Mouse (Mus musculus): ENCODE measurements around the gene Lysmd2. TPM values are rescaled to one million over a fixed set of nuclear protein-coding genes. Genes with fewer than 3 reads are reported as not detected.

The Lysmd2 gene
- polyA plus RNA-seq, 1 experiment from 2014 or later = 30.3 TPM

DNA sequence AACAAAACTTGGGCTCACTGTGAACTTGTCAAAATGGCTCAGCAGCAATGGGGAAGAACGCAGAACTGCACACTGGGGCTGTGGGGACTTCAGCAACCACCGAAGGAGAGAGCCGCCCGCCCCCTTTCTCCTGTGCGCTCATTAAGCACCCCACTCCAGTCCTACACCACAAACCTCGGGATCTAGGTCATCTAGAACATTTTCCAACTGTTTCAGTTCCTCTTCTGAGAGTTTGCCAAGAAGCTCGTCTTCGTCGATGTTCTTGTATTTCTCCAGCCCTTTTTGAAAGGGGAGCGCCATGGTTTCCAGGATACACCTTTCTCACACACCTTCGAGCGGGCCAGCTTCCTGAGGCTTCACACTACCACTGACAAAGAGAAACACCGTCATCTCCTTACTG, 28.5 kb upstream of the Lysmd2 start:
- Histone ChIP-seq H3K27ac (replicated peaks) (no peak overlapping the region), H3K9ac (ENCODE audit: low read length) (no peak overlapping the region), H3K4me3 (ENCODE audit: low read depth, low read length) (no peak overlapping the region), H3K36me3 (ENCODE audit: control insufficient read depth, insufficient read depth, low read length) (no peaks in the 10 kb centered on the region), H3K9me3 (ENCODE audit: control insufficient read depth, low read length) (no peaks in the 10 kb centered on the region), H3K27me3 (ENCODE audit: control insufficient read depth, insufficient read depth, low read length) (no peaks in the 10 kb centered on the region), H3K4me1 (replicated peaks; ENCODE audit: control insufficient read depth, insufficient read depth) (0 out of 2 replicates have a peak, but pooled peaks cover 2% of the 10 kb centered on the region), H3K4me2 (replicated peaks; ENCODE audit: low read depth) (no peak overlapping the region)
- ATAC-seq (ENCODE audit: low FRiP score, low TSS enrichment) (no peak), DNase-seq (ENCODE audit: low spot score) (no peak)
- 82% methylated on average over 13 of the region's 13 CpGs for WGBS
- TF ChIP-seq CTCF (IDR thresholded peaks at IDR 0.05; ENCODE audit: low read depth) (no peak), EP300 (optimal IDR thresholded peaks at IDR 0.05) (no peak)

DNA sequence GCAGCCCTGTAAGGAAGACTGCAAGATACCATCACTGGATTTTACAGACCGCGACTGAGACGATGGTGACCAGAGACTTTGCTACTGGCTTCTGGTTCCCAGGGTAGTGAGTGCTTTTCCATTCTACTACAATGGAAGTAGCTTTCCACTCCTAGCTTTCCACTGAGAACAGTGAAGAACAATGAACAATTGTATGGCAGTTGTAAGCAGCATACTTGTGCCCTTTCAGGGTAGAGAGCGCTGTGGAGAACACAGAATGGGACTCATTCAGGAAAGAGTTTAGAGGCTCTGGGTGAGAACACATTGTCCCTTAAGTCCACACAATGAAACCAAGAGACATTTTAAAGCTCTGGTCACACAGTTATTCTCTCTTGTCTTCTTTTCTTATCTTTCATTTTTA, 27.9 kb upstream of the Lysmd2 start:
- TF ChIP-seq CTCF (IDR thresholded peaks at IDR 0.05; ENCODE audit: low read depth) (no peak), EP300 (optimal IDR thresholded peaks at IDR 0.05) (no peak)
- Histone ChIP-seq H3K9me3 (ENCODE audit: control insufficient read depth, low read length) (no peaks in the 10 kb centered on the region), H3K4me1 (replicated peaks; ENCODE audit: control insufficient read depth, insufficient read depth) (0 out of 2 replicates have a peak, but pooled peaks cover 2% of the 10 kb centered on the region), H3K4me3 (ENCODE audit: low read depth, low read length) (no peak overlapping the region), H3K9ac (ENCODE audit: low read length) (no peak overlapping the region), H3K36me3 (ENCODE audit: control insufficient read depth, insufficient read depth, low read length) (no peaks in the 10 kb centered on the region), H3K4me2 (replicated peaks; ENCODE audit: low read depth) (no peak overlapping the region), H3K27ac (replicated peaks) (no peak overlapping the region), H3K27me3 (ENCODE audit: control insufficient read depth, insufficient read depth, low read length) (no peaks in the 10 kb centered on the region)
- ATAC-seq (ENCODE audit: low FRiP score, low TSS enrichment) (no peak), DNase-seq (ENCODE audit: low spot score) (no peak)
- 85% methylated on average over 4 of the region's 4 CpGs for WGBS

DNA sequence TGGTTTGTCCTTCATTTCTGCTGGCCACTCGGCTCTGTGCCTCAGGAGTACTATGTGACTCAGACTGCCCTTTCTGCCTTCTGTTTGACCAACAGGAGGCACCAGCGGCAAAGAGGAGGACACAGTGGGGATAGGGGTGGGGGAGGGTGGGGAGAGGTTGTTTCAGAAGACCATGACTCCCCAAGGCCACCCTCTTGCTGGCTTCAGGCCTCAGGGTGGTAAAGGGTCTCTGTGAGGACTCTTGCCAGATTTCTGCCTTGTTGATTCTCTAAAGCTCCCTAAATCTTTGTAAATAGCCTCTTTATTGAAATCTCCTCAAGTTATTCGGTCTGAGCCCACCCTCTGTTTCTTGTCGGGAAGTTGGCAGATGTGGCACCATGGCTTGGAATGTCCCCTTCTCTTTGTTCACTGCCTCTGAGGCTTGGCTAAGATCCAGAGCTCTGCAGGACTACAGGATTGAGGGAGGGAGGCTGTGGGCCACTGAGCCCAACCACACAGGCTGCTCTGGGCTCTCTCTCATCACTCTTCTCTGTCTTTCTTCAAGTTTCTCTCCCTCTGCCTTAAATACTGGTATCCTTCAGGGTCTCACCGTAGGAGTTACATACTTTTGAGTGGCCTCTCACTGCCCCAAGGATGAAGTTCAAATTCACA, 26.2 kb upstream of the Lysmd2 start:
- Histone ChIP-seq H3K27ac (replicated peaks) (no peak overlapping the region; the same call in 1 of the 2 replicates), H3K36me3 (ENCODE audit: control insufficient read depth, insufficient read depth, low read length) (no peaks in the 10 kb centered on the region), H3K9me3 (ENCODE audit: control insufficient read depth, low read length) (no peaks in the 10 kb centered on the region), H3K27me3 (ENCODE audit: control insufficient read depth, insufficient read depth, low read length) (no peaks in the 10 kb centered on the region), H3K9ac (ENCODE audit: low read length) (no peak overlapping the region), H3K4me2 (replicated peaks; ENCODE audit: low read depth) (no peak overlapping the region), H3K4me3 (ENCODE audit: low read depth, low read length) (no peak overlapping the region), H3K4me1 (replicated peaks; ENCODE audit: control insufficient read depth, insufficient read depth) (0 out of 2 replicates have a peak, but pooled peaks cover 2% of the 10 kb centered on the region)
- WGBS = 40% methylated on average over 5 of the region's 5 CpGs
- peak; percentile 54 for TF ChIP-seq CTCF (IDR thresholded peaks at IDR 0.05; ENCODE audit: low read depth)
- no peak for TF ChIP-seq EP300 (optimal IDR thresholded peaks at IDR 0.05)
- DNase-seq (ENCODE audit: low spot score) = peak; percentile 15
- peak; percentile 42; the same call in 1 of the 2 replicates for ATAC-seq (ENCODE audit: low FRiP score, low TSS enrichment)

DNA sequence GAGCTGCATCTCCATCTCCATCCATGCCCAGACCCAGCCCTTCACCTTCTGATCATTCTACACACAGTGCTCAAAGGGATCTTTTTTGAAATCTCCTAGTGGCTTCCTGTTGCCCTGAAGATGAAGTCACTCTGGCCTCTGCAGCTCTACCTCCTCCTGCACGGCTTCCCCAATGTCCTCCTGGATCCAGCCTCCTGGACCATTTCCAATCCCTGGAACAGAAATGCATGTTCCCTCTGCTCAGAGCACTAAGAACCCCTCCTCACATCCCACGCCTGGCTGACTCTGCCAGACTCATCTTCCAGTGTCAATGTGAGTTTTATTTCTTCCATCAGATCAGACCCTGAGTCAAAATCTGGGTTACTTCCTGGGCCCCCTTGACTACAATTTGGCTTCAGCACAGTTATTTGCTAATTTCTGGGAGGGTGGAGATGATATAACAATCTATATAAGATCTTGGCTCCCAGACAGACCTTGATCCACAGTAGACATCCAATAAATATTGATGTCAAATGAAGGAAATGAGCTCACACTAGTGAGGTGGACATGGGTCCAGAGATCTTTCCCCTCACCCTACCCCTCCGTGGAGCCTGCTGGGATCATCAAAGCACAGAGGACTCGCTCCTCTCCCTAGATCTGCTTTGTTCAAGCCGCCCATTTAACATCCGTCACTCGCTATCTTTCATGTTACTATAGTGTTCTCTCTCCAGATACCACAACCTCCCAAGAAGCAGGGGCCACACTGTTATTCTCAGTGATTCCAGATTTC, 25.2 kb upstream of the Lysmd2 start:
- Histone ChIP-seq H3K9ac (ENCODE audit: low read length) (no peak overlapping the region), H3K27me3 (ENCODE audit: control insufficient read depth, insufficient read depth, low read length) (no peaks in the 10 kb centered on the region), H3K4me2 (replicated peaks; ENCODE audit: low read depth) (no peak overlapping the region), H3K9me3 (ENCODE audit: control insufficient read depth, low read length) (no peaks in the 10 kb centered on the region), H3K4me3 (ENCODE audit: low read depth, low read length) (no peak overlapping the region), H3K36me3 (ENCODE audit: control insufficient read depth, insufficient read depth, low read length) (no peaks in the 10 kb centered on the region), H3K27ac (replicated peaks) (no peak overlapping the region), H3K4me1 (replicated peaks; ENCODE audit: control insufficient read depth, insufficient read depth) (0 out of 2 replicates have a peak, but pooled peaks cover 2% of the 10 kb centered on the region)
- DNase-seq (ENCODE audit: low spot score) = no peak
- no peak; the same call in 1 of the 2 replicates for ATAC-seq (ENCODE audit: low FRiP score, low TSS enrichment)
- TF ChIP-seq EP300 (optimal IDR thresholded peaks at IDR 0.05) = no peak
- TF ChIP-seq CTCF (IDR thresholded peaks at IDR 0.05; ENCODE audit: low read depth) = no peak
- WGBS = 59% methylated on average over 7 of the region's 7 CpGs

DNA sequence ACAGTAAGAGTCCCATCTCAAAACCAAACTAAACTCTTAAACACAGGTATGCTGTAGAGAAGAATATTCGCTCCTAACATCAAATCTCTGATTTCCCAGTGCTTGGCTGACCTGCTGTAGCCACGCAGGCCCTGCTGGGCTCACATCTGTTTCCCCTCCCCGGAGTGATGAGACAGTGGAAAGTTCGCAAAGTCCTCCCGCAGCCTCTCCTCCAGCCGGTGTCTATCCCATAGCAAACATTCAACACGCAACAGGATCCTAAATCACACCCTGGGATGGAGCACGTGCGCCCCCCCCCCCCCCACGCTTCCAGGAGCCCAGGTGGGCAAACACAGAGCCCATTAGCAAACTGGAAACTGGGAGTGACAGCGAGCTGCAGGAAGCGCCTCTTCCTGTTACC, 24.0 kb upstream of the Lysmd2 start:
- H3K4me1 ChIP-seq (replicated peaks; ENCODE audit: control insufficient read depth, insufficient read depth) = 0 out of 2 replicates have a peak, but pooled peaks cover 2% of the 10 kb centered on the region
- TF ChIP-seq EP300 (optimal IDR thresholded peaks at IDR 0.05) = no peak
- TF ChIP-seq CTCF (IDR thresholded peaks at IDR 0.05; ENCODE audit: low read depth) = no peak
- H3K36me3 ChIP-seq (ENCODE audit: control insufficient read depth, insufficient read depth, low read length) = no peaks in the 10 kb centered on the region
- H3K4me2 ChIP-seq (replicated peaks; ENCODE audit: low read depth) = peak overlapping the region; percentile 25; the same call in 1 of the 2 replicates
- WGBS = 20% methylated on average over 12 of the region's 12 CpGs
- H3K27ac ChIP-seq (replicated peaks) = no peak overlapping the region
- no peak overlapping the region for H3K9ac ChIP-seq (ENCODE audit: low read length)
- H3K9me3 ChIP-seq (ENCODE audit: control insufficient read depth, low read length) = no peaks in the 10 kb centered on the region
- ATAC-seq (ENCODE audit: low FRiP score, low TSS enrichment) (peak; percentile 24; the same call in 1 of the 2 replicates), DNase-seq (ENCODE audit: low spot score) (peak; percentile 19)
- no peaks in the 10 kb centered on the region for H3K27me3 ChIP-seq (ENCODE audit: control insufficient read depth, insufficient read depth, low read length)
- H3K4me3 ChIP-seq (ENCODE audit: low read depth, low read length) = no peak overlapping the region; the same call in 1 of the 2 replicates

DNA sequence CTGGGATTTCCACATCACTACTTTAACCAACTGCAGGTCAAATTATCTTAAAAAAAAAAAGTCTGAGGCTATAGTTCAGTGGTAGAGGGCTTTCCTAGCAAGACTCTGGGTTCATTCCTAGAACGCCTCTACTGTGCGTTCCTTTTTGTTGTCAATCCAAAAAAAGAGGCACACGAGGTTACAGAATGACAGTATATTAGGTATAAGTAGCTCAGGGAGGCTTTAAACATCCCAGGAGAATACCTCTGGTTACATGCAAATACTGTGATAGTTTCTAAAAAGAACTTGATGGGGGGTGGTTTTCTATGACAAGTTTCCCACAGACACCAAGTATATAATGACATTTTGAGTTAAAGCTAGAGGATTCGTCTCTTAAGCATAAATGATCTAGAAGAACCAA, 18.0 kb upstream of the Lysmd2 start:
- 83% methylated on average over 4 of the region's 4 CpGs for WGBS
- no peaks in the 10 kb centered on the region for H3K36me3 ChIP-seq (ENCODE audit: control insufficient read depth, insufficient read depth, low read length)
- TF ChIP-seq CTCF (IDR thresholded peaks at IDR 0.05; ENCODE audit: low read depth) (no peak), EP300 (optimal IDR thresholded peaks at IDR 0.05) (no peak)
- H3K9me3 ChIP-seq (ENCODE audit: control insufficient read depth, low read length) = no peaks in the 10 kb centered on the region
- no peak overlapping the region for H3K9ac ChIP-seq (ENCODE audit: low read length)
- ATAC-seq (ENCODE audit: low FRiP score, low TSS enrichment) (no peak), DNase-seq (ENCODE audit: low spot score) (no peak)
- H3K4me1 ChIP-seq (replicated peaks; ENCODE audit: control insufficient read depth, insufficient read depth) = no peaks in the 10 kb centered on the region; the same call in 1 of the 2 replicates
- no peak overlapping the region for H3K4me3 ChIP-seq (ENCODE audit: low read depth, low read length)
- no peak overlapping the region for H3K27ac ChIP-seq (replicated peaks)
- no peaks in the 10 kb centered on the region for H3K27me3 ChIP-seq (ENCODE audit: control insufficient read depth, insufficient read depth, low read length)
- H3K4me2 ChIP-seq (replicated peaks; ENCODE audit: low read depth) = no peak overlapping the region

Measured in stomach, postnatal 0 days (tissue).